ENCODE assay signal across 33 mouse cellular contexts in the genomic region with DNA sequence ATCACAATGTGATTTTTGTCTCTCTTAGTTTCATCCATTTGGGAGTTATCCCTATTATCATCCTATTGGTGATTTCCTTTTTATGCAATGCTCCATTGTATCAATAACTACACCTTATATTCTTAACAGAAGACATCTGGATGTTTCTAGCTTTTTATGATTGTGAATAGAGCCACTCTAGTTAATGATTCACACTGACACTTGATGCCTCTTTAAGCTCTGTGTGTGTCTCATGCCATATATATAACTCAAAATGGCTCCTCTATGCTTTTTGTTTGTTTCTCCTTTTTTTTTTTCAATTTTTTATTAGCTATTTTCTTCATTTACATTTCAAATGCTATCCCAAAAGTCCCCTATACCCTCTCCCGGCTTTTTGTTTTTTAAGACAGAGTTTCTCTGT.
"Had no signal": no experiment of that assay in that cellular context is flagged by ENCODE, and none has a peak within 500 bp of the region (broad histone marks: within the 10 kb centered on the region; RNA-seq: fewer than 3 reads in every experiment).

No protein-coding gene starts in this region.

- H3K9me3 ChIP-seq: heart, embryonic 10.5 days; heart, embryonic 12.5 days; heart, embryonic 13.5 days; heart, embryonic 15.5 days; hindbrain, embryonic 10.5 days; hindbrain, embryonic 12.5 days; hindbrain, embryonic 13.5 days; hindbrain, embryonic 15.5 days; kidney, embryonic 15.5 days had no signal

- ATAC-seq: hindbrain, embryonic 16.5 days; hindbrain, postnatal 0 days; inflammation-experienced regulatory T-cells, adult 6 months had no signal

- H3K4me1 ChIP-seq: hindbrain, embryonic 10.5 days; hindbrain, embryonic 12.5 days; hindbrain, embryonic 13.5 days; hindbrain, embryonic 15.5 days; kidney, embryonic 15.5 days had no signal

- H3K4me2 ChIP-seq: heart, embryonic 11.5 days; heart, embryonic 12.5 days; heart, embryonic 13.5 days; heart, embryonic 15.5 days; hindbrain, embryonic 12.5 days; hindbrain, embryonic 13.5 days; hindbrain, embryonic 14.5 days; hindbrain, embryonic 15.5 days; kidney, embryonic 15.5 days had no signal

- H3K27ac ChIP-seq: heart, embryonic 10.5 days; heart, embryonic 13.5 days; heart, embryonic 15.5 days; hindbrain, embryonic 10.5 days; hindbrain, embryonic 12.5 days; hindbrain, embryonic 13.5 days; hindbrain, embryonic 14.5 days; hindbrain, embryonic 15.5 days; hindbrain, postnatal 0 days; kidney, embryonic 15.5 days; kidney, postnatal 0 days; layer of hippocampus, adult 2 months; left cerebral cortex, adult 2 months had no signal

- H3K36me3 ChIP-seq: heart, embryonic 15.5 days; hindbrain, embryonic 13.5 days; hindbrain, embryonic 15.5 days had no signal

- DNase-seq: heart, postnatal 10 days; heart, postnatal 14 days; heart, postnatal 36 days; heart, postnatal 4 days; kidney, adult 11 months; kidney, adult 18-20 months; kidney, adult 2 months; kidney, adult 8-10 months; kidney, adult 9 months; kidney, postnatal 10 days; kidney, postnatal 14 days; kidney, postnatal 25 days; kidney, postnatal 36 days; kidney, postnatal 4 days; layer of hippocampus, adult 9-11 months; layer of hippocampus, postnatal 36 days had no signal

- H3K9ac ChIP-seq: heart, embryonic 12.5 days; heart, embryonic 13.5 days; heart, embryonic 15.5 days; hindbrain, embryonic 12.5 days; hindbrain, embryonic 13.5 days; hindbrain, embryonic 14.5 days; hindbrain, embryonic 15.5 days; kidney, embryonic 15.5 days had no signal

- H3K4me3 ChIP-seq: heart, embryonic 10.5 days; heart, embryonic 12.5 days; heart, embryonic 13.5 days; heart, embryonic 15.5 days; hindbrain, embryonic 10.5 days; hindbrain, embryonic 12.5 days; hindbrain, embryonic 13.5 days; hindbrain, embryonic 15.5 days; kidney, embryonic 15.5 days; layer of hippocampus, adult 2 months; left cerebral cortex, adult 2 months had no signal

- H3K27me3 ChIP-seq: heart, embryonic 12.5 days; heart, embryonic 13.5 days; heart, embryonic 15.5 days; hindbrain, embryonic 12.5 days; hindbrain, embryonic 13.5 days; hindbrain, embryonic 15.5 days; kidney, embryonic 15.5 days had no signal
